Mouse (Mus musculus): ENCODE measurements around the gene Cryba1.

DNA sequence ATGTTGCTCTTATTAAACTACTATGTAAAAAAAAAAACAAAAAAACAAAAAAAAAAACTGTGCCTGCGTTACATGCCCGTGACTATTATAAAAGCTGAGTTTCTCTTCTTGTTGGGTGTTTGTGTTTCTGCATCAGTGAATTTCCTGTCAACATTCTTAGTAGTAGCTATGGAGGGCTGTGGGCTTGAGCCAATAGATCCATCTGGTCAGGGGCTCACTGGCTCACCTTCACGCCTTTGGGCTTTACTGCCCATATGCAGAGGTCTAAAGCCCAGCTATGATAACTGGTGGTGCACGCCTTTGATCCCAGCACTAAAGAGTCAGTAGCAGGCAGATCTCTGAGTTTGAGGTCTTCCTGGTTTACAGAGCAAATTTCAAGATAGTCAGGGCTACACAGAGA is 44.4 kb upstream of the Cryba1 start:
- TF ChIP-seq CTCF (IDR thresholded peaks at IDR 0.05; ENCODE audit: low read depth): no peak
- no peak for TF ChIP-seq EP300 (optimal IDR thresholded peaks at IDR 0.05)
